Mouse (Mus musculus): ENCODE results near the gene Gm4924. TPM values are rescaled to one million over a fixed set of nuclear protein-coding genes. Genes with fewer than 3 reads are reported as not detected.

Gm4924 gene
- polyA plus RNA-seq, 1 experiment from 2014 or later = 13.8 TPM

Other genes with a start within 250 kb of the Gm4924 start
- gene AU041133, start 226.2 kb upstream of the Gm4924 start, polyA plus RNA-seq (2015; fragmentation: Nextera tagmentation; extraction: Ambion mirVana) = 9.6 and 9.7 TPM in 2 replicates
- gene Zfp938, start 113.0 kb upstream of the Gm4924 start, polyA plus RNA-seq (2015; fragmentation: Nextera tagmentation; extraction: Ambion mirVana) = 27.4 and 31.9 TPM in 2 replicates
- gene 4932415D10Rik, start 37.7 kb upstream of the Gm4924 start, polyA plus RNA-seq (2015; fragmentation: Nextera tagmentation; extraction: Ambion mirVana) = not detected in 2 replicates
- not detected in 2 replicates for gene Gm1553, start 138.4 kb downstream of the Gm4924 start, polyA plus RNA-seq (2015; fragmentation: Nextera tagmentation; extraction: Ambion mirVana)